Mouse (Mus musculus) adrenal gland, postnatal 14 days (tissue): ENCODE measurements at regions not wholly inside any gene's neighbourhood (a gene's known extent, or its start where the extent isn't known, plus 50 kb on each side); places are given as distances from the start of the nearest gene placed in this dataset.
"Not testable (repeated sequence)": the region's sequence is repeated elsewhere in the genome, so short reads cannot be mapped to it uniquely, and the experiment has no call there.

Experiments used
- DNase-seq: peaks from one replicate; pipeline ENCODE4 v3.0.0; 2021; ENCODE audit warnings: mixed read lengths

DNA sequence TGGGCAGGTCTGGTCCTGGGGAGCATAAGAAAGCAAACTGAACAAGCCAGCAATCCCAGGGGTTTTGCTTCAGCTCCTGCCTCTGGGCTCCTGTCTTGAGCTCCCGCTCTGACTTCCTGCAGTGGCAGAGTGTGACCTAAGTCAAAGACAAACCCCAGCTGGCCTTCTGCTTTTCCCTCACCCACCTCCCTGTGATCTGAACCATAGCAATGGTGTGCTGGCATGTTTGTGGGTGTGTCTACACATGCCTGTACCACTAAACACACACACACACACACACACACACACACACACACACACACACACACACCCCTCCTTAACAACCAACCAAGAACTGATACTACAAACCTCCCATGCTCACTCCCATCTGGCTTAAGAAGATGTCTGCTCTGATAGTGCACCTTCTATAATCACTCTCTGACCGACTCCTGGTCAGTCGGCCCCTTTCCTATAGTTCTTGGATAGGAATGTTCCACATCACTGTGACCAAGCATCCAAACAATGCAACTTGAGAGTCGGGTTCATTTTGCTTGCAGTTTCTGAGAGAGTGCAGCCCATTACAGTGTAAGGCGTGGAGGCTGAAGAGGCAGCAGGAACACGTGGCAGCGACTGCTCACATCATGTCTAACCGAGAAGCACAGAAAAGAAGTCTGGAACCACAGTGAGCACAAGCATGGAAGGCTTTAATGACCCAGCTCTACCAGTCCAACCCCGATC is 134.4 kb downstream of the Tcp10c start:
- DNase-seq = no peak

GRCm38 (mm10) chr17:13492239-13492638 is 137.9 kb downstream of the Tcp10c start:
- DNase-seq = not testable (repeated sequence)

- peak; percentile 23 for DNase-seq
These were observed 138.4 kb downstream of the Tcp10c start for GRCm38 (mm10) chr17:13492649-13493277.

- DNase-seq = not testable (repeated sequence)
These were observed 139.5 kb downstream of the Tcp10c start for GRCm38 (mm10) chr17:13493866-13494265.

GRCm38 (mm10) chr17:13494475-13494874 is 140.1 kb downstream of the Tcp10c start:
- DNase-seq = not testable (repeated sequence)

DNA sequence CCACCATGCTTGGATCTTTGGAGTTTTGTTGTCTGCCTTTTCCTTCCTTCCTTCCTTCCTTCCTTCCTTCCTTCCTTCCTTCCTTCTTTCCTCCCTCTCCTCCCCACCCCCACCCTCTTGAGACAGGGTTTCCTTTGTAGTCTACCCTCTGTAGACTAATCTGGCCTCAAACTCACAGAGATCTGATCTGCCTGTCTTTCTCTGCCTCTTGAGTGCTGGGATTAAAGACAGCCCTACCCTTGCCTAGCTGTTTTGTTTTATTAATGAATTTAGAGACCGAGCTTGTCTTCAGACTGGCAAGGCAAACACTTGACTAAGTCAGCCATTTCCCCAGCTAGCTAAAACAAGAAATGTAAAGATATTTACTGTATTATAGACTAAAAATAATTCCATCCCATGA is 150.0 kb downstream of the Tcp10c start:
- not testable (repeated sequence) for DNase-seq

- peak; percentile 21 for DNase-seq
These were observed 150.5 kb downstream of the Tcp10c start for GRCm38 (mm10) chr17:13504827-13505268.

DNA sequence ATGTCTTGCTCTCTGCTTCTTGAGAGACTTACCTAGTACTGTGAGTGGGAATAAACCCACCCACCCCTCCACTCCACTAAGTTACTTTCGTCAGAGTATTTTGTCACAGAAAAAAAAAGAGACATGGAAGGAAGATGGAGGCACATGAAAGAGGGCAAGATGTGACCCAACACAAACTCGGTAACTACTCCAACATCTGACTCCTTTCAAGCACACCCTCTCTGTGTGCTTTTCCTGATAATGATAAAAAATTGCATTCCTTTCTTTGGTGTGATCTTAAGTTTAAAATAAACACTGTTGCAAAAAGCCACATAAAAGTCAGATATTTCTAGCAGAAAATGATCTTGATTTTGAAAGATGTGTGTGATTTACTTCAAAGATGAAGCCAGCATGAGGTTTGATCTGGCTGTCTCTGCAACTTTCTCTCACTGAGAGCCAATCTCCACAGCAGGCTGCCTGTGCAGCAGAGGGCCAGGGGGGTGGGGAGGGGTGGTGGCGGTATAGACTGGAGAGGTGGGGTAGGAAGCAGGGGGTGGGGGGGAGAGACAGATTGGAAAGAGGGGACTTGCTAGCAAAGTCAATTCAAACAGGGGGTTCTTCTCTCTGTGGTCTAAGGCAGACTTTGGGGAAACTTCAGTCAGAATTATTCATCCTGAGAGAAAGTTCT is 153.2 kb downstream of the Tcp10c start:
- DNase-seq = not testable (repeated sequence)

DNA sequence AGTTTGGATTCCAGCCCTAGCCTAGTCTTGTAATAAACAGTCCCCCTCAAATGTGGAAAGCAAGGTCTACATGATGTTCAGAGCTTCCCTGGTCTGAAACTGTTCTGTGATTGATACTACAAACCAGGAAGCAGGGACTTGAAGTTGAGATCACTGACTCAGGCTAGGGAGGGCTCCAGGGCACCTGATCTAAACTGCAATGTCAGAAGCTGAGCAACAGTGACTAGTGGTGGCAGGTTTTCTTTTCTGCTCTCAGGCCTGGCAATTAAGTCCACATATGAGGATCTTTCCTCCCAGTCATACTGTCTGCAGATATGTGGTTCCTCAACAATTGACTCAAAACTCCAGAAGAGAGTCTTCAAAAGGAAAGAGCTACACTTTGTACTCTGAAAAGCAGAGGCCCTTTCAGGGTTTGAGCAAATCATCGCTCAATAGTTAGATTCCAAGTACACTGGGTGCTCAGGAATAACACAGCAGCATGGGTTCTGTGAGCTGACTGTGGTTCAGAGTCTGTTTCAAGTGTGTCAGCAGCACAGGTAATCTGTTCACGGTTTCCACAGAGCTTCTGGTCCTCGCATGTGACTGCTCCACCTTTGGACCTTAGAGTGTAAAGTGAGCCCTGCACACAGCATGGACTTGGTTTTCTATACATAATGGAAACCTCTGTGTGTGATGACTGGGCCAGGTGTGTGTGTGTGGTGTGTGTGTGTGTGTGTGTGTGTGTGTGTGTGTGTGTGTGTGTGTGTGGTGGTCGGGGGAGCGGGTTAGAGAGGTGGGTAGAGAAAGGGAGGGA is 165.2 kb downstream of the Tcp10c start:
- DNase-seq = not testable (repeated sequence)

- DNase-seq = not testable (repeated sequence)
These were observed 178.2 kb downstream of the Tcp10c start for GRCm38 (mm10) chr17:13532579-13532978.

DNA sequence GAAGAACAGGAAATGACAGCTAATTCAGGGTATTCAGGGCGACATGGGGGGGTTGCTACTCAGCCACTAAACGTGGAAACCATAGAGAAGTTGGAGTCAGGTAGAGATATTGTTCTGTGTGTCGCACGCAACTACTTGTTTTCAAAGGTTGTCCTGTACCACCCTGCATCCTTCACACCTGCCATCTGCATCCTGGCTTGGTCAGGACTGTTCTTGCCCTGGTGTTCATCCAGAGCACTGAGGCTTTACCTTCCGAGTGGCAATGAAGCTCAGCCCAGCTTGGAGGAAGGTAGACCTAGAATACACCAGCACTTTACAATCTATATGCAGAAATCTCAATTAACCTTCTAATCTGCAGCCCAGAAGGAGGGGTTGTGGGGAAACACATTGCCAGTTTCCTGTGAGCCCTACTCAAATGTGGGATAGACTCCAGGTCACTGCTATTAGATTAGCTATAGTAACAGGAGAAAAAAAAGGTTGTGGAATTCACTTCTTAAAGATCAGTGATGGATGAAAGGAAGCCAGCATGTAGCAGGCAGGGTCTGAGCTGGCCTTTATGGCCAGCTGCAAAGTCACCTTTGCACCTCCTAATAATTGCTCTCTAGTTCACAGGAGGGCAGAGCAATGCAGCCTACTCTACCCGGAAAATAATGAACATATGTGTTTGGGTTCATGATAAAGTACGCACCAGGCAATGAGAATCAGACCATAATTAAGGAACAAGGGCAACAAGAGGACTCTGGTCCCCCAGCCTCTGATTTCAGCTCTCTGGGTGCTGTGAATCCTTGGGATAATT is 186.3 kb downstream of the Tcp10c start:
- no peak for DNase-seq

GRCm38 (mm10) chr17:13541249-13541648 is 186.9 kb downstream of the Tcp10c start:
- no peak for DNase-seq

DNA sequence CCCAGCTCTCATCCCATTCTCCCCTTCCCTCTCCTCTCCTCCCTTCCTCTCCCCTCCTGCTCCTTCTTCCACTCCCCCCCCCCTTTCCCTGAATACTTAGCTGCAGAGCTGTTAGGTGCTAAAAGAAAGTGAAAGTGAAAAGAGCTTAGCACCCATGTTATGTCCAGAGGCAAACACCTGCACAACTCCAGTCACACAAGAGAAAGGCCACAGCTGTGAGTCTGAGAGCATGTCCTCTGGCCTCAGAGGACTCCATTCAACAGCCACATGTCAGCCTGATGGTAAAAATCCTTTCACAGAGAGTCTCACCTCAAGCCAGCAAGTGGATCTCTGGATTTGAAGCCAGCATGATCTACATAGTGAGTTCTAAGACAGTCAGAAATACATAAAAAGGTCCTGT is 187.9 kb downstream of the Tcp10c start:
- no peak for DNase-seq

DNA sequence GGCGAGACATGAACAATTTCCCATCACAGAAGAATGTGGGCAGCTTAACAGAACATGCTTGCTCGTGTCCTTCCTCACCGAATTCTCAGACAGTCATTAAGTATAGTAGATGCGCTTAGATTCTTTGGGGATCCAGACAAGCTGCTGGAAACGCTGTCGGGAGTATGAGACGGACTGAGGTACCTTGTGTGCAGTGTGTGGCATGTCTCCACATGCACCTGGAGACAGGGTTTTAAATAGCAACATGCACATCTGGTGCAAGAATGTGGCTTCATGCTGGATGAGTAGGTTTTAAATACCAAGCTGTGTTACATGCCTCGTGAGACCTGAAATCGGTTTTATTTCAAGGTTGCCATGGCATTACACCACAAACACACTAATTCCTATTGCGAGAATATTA is 188.5 kb downstream of the Tcp10c start:
- DNase-seq = no peak

GRCm38 (mm10) chr17:13544036-13544795 is 189.8 kb downstream of the Tcp10c start:
- peak; percentile 45 for DNase-seq

DNA sequence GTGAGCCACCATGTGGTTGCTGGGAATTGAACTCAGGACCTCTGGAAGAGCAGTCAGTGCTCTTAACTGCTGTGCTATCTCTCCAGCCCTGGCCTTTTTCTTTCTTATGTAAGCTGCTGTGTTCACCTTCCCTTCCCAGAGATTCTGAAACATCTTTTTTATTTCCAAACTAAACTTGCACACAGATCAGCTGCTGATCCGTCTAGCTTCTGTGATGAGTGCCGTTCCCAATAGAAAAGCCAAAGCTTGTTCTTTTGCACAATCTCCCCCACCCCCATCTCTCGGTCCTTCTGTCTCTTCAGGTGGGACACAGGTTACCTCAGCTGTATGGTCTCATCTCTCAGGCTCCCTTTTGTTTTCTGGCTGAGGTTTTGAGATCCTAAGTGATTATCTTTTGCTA is 191.9 kb downstream of the Tcp10c start:
- DNase-seq = no peak

GRCm38 (mm10) chr17:13546669-13547085 is 192.3 kb downstream of the Tcp10c start:
- DNase-seq = no peak

DNA sequence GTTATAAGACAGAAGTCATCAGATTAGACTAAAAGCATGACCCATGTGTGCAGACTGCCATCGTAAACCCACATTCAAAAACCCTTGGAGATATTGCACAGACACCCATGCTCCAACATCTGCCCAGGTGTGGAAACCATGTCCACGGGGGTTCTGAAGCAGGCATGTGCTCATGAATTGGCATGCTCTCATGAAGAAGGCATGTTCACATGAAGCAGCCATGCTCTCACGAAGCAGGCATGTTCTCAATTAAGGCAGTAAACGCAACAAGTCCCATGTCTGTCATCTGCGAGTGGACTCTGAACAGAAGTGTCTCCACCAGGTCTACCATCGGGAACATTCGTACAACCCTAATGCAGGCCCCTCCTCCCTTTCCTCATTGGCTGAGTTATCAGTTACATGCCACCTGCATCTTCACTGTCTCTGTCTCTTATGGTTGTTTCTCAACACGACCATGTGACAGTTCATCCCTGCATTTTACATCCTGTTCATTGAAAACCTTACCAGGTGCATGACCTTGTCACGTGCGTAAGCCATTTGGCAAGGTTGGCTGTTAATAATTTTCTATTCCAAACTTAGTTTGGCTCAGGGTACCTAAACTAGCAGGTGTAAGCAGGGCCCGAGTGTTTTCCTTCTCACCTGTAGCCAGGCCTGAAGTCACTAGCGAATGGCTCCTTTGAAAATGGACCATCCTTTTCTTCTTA is 193.4 kb downstream of the Tcp10c start:
- no peak for DNase-seq

DNA sequence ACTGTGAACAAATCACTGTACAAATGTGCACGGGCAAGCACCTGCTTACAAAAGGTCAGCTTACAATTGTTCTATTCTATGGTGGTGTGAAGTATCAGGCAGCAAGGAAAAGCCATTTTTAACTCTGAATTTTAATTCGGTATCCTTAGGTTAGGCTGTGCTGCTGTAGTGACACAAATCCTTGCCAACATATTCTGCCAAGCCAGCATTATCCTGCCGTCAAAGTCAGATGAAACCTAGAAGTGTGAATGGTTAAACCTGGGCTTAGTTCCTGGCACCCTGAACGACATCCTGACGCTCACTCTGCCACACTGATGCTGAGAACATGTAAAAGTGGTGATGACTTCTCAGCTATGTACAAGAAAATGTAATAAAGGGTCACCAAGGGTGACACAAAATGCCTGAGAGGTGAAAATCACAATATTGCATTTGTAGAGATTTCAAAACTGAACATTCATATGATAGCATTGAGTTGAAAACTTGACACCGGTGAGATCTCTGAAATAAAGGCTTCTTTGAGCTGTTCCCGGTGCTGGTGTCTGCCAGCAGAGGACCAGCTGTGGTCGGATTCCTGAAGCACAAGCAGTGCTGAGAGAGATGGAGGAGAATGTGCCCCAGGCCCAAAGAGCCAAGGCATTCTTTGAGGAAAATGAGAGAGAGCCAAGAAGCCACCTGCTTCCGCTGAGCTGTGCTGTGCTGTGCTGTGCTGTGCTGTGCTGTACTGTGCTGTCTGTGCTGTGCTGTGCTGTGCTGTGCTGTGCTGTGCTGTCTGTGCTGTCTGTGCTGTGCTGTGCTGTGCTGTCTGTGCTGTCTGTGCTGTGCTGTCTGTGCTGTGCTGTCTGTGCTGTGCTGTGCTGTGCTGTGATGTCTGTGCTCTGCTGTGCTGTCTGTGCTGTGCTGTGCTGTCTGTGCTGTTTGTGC is 195.9 kb downstream of the Tcp10c start:
- DNase-seq = no peak
